In the genomic region with DNA sequence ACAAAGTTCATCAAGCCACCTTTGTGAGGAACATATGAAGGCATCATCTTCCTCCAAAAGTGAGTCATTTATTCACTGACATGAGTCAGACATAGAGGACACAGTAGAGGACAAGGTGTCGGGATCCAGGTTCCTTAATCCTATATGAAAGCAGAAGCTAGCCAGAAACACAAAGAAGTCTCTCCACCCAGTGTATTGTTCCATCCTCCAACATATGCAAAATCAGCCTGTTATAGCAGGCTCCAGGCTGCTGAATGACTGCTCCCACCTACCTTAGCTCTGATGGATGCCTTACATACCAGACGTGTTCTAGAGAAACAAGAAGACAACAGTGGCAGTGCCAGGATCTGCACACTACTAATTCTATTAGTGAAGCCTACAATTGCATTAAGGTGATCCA, we compare ENCODE assay signal across 28 mouse cellular contexts.
DNase-seq lines count a peak whose midpoint lies in the region; ATAC-seq and TF ChIP-seq lines count a peak whose summit lies in the region.
"Had no signal": no experiment of that assay in that cellular context is flagged by ENCODE, and none has a peak within 500 bp of the region (broad histone marks: within the 10 kb centered on the region; RNA-seq: fewer than 3 reads in every experiment).

No protein-coding gene starts in this region.

- no peak for ATAC-seq in heart, embryonic 15.5 days (replicated peaks; ENCODE audit: insufficient number of reproducible peaks, insufficient read depth, low FRiP score, low read depth)
- ATAC-seq: CD4-positive, CD25-positive, alpha-beta regulatory T cell, adult 4 months; forebrain, embryonic 15.5 days; hindbrain, postnatal 0 days; inflammation-experienced regulatory T-cells, adult 6 months; intestine, embryonic 16.5 days had no signal

- no peak for TF ChIP-seq POLR2A in cerebellum, adult 2 months (IDR thresholded peaks at IDR 0.05; ENCODE audit: borderline replicate concordance, insufficient read depth, low read length)

- DNase-seq in heart, embryonic 10.5 days (ENCODE audit: low spot score) = no peak
- DNase-seq in ES-CJ7 (ENCODE audit: low read depth, low spot score) (peak; percentile 58), R1 (ENCODE audit: low read depth, low spot score) (peak; percentile 78)
- DNase-seq in cerebellum, adult 2 months = no peak
- DNase-seq in layer of hippocampus, adult 8-10 months (ENCODE audit: low spot score in 2 of 2) = no peak
- DNase-seq: adrenal gland, adult 8-10 months; adrenal gland, postnatal 25 days; cerebellum, adult 11-12 months; cerebellum, adult 9-10 months; cerebellum, postnatal 14 days; gastrocnemius, postnatal 25 days; heart, adult 18-20 months; heart, postnatal 14 days; heart, postnatal 4 days; kidney, adult 18-20 months; kidney, adult 9 months had no signal

- no peak overlapping the region for H3K9ac ChIP-seq in heart, embryonic 15.5 days
- H3K9ac ChIP-seq: embryonic facial prominence, embryonic 12.5 days; forebrain, embryonic 12.5 days; forebrain, embryonic 15.5 days; hindbrain, embryonic 14.5 days had no signal

- H3K36me3 ChIP-seq in heart, embryonic 15.5 days = no peaks in the 10 kb centered on the region
- peaks cover 12% of the 10 kb centered on the region; the same call in 1 of the 2 replicates for H3K36me3 ChIP-seq in heart, embryonic 10.5 days
- H3K36me3 ChIP-seq: embryonic facial prominence, embryonic 12.5 days; forebrain, embryonic 12.5 days; forebrain, embryonic 15.5 days had no signal

- H3K27me3 ChIP-seq in heart, embryonic 15.5 days = no peaks in the 10 kb centered on the region
- H3K27me3 ChIP-seq in heart, embryonic 10.5 days (ENCODE audit: insufficient read depth, poor library complexity, severe bottlenecking) = no peaks in the 10 kb centered on the region
- H3K27me3 ChIP-seq in cerebellum, adult 2 months (ENCODE audit: control insufficient read depth, insufficient read depth, low read length) = no peaks in the 10 kb centered on the region
- H3K27me3 ChIP-seq: embryonic facial prominence, embryonic 12.5 days; forebrain, embryonic 12.5 days; forebrain, embryonic 15.5 days had no signal

- H3K9me3 ChIP-seq in heart, embryonic 15.5 days (replicated peaks) = no peaks in the 10 kb centered on the region
- H3K9me3 ChIP-seq in heart, embryonic 10.5 days = no peaks in the 10 kb centered on the region
- H3K9me3 ChIP-seq: embryonic facial prominence, embryonic 12.5 days; forebrain, embryonic 12.5 days; forebrain, embryonic 15.5 days; G1E had no signal

- H3K4me1 ChIP-seq in heart, embryonic 15.5 days (replicated peaks) = peaks cover 17% of the 10 kb centered on the region
- H3K4me1 ChIP-seq in heart, embryonic 10.5 days = peaks cover 15% of the 10 kb centered on the region
- peaks cover 5% of the 10 kb centered on the region for H3K4me1 ChIP-seq in cerebellum, adult 2 months (ENCODE audit: control insufficient read depth, insufficient read depth, low read length)
- H3K4me1 ChIP-seq: embryonic facial prominence, embryonic 12.5 days; forebrain, embryonic 15.5 days had no signal

- WGBS in heart, embryonic 15.5 days = 56% methylated on average over 2 of the region's 2 CpGs
- WGBS in heart, embryonic 10.5 days = 59% methylated on average over 2 of the region's 2 CpGs
- 90% methylated on average over 2 of the region's 2 CpGs for WGBS in cerebellum, adult 2 months

- H3K27ac ChIP-seq in heart, embryonic 15.5 days = 0 out of 2 replicates have a peak overlapping the region, but pooled peaks have one; percentile 9
- H3K27ac ChIP-seq in heart, embryonic 10.5 days = no peak overlapping the region
- H3K27ac ChIP-seq in cerebellum, adult 2 months (ENCODE audit: insufficient read depth, low read length) = no peak overlapping the region
- H3K27ac ChIP-seq: embryonic facial prominence, embryonic 12.5 days; forebrain, embryonic 12.5 days; forebrain, embryonic 15.5 days; hindbrain, embryonic 14.5 days; hindbrain, postnatal 0 days had no signal

- no peak overlapping the region for H3K4me3 ChIP-seq in heart, embryonic 15.5 days
- no peak overlapping the region for H3K4me3 ChIP-seq in heart, embryonic 10.5 days
- no peak overlapping the region for H3K4me3 ChIP-seq in cerebellum, adult 2 months (replicated peaks; ENCODE audit: insufficient read depth, low read depth, low read length)
- H3K4me3 ChIP-seq: embryonic facial prominence, embryonic 12.5 days; erythroblast, embryonic 14.5 days; forebrain, embryonic 12.5 days; forebrain, embryonic 15.5 days had no signal

- no peak overlapping the region for H3K4me2 ChIP-seq in heart, embryonic 15.5 days
- H3K4me2 ChIP-seq: embryonic facial prominence, embryonic 12.5 days; forebrain, embryonic 12.5 days; forebrain, embryonic 15.5 days; heart, embryonic 11.5 days; hindbrain, embryonic 14.5 days had no signal

- no peak for TF ChIP-seq CTCF in cerebellum, adult 2 months (IDR thresholded peaks at IDR 0.05; ENCODE audit: borderline replicate concordance, insufficient read depth, low read depth, low read length)

Comparison
In these comparisons a context has a peak if more than half of its experiments do, and no peak if none do; other contexts are left out.
1. DNase-seq: peak in ES-CJ7 (single experiment) and R1 (single experiment); none in heart, embryonic 10.5 days (single experiment), cerebellum, adult 2 months (0 of 2) and layer of hippocampus, adult 8-10 months (0 of 2).